Mouse (Mus musculus) right cerebral cortex, postnatal 10 days (tissue): ENCODE results near the gene Zfp61.

ENCODE experiments used
- DNase-seq, 2 experiments: peaks; one replicate each; pipeline ENCODE4 v3.0.0; 2021; ENCODE audit warnings: low spot score in 2 of 2

Zfp61 gene

DNA sequence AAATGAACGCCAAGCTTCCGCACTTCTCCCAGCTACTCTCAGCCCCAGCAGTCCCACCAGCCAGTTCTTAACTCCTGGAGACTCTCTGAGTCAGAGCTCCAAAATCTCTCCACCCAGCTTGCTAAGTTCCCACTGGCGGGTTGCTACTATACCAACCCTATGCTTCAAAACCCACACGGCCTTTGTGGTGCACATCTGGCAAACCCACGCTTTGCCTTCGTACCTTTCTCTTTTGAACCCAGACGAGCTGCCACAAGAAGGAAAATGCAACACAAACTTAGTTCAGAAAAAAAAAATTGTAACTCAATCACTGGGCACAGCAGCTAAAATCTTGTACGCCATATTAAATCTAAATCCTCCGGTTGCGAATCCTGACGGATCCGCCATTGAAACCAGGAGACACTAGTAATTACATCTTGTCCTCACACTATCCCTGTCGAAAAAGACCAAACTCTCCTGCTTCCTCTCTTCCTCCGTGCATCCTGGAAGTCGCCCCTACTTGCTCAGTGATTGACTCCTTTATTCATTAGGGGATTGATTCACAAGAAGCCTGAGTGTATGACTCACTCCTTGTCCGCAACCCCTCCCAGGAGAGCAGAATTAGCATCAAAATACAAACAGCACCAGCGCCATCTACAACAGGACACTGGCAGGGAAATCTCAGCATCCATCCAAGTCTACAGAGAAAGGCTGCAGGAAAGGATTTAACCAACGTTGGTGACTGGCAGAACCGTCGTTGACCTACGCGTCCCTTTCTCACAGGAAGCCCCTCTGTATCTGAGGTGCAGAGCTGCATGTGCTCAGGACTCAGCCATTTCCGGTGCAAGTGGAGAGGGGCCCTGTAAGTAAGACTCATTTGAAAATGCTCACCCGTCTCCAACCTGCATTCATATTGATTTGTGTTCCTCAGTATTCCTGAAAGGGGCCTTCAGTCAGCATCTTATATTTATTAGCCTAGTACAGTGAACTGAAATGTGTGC, 32.6 kb downstream of the Zfp61 start:
- no peak for DNase-seq

DNA sequence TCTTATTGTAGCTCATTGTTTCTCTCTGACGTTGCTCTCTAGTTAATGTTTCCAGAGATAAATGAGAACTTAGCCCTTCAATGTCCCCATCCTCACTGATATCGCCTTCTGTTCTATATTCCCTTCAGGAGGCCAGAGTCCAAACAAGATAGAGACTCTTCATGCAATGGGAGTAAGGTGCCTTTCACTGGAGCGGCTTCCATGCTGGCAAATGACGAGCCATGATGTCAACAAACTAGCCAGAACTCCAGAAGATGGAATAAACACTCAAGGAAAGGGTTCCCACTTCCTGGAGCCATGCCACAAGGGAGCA, 41.1 kb downstream of the Zfp61 start:
- no peak for DNase-seq

DNA sequence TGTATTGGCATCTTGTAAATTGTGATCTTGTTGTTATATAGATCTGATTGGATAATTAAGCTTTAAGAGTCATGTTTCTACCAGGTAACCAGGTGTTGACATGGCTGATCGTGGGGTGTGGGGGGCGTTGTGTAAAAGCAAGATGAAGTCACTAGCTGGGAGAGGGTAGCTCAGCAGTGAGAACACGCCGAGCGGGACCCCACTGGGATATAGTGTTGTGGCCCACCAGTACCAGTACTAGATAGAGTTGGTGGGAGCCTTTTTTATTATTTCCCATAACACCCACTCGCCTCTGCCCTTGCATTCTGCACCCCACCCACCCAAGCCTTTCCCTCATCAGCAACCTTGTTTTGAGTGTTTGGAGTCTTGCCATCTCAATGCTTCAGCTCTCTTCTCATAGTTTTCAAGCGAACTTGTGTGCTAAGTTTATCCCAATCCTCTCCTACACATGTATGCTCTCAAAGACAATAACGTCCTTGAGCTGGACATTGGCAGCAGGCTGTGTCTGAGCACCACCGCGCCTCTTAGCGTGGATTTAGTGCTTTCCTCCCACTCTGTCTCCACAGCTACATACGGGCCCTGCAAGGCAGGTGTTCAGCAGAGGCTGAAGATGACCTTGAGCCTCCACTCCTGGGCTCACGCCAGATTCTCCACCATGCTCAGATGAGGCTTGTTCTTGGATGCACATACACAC, 41.6 kb downstream of the Zfp61 start:
- DNase-seq: peak in 1 of 2 experiments; percentile 22

DNA sequence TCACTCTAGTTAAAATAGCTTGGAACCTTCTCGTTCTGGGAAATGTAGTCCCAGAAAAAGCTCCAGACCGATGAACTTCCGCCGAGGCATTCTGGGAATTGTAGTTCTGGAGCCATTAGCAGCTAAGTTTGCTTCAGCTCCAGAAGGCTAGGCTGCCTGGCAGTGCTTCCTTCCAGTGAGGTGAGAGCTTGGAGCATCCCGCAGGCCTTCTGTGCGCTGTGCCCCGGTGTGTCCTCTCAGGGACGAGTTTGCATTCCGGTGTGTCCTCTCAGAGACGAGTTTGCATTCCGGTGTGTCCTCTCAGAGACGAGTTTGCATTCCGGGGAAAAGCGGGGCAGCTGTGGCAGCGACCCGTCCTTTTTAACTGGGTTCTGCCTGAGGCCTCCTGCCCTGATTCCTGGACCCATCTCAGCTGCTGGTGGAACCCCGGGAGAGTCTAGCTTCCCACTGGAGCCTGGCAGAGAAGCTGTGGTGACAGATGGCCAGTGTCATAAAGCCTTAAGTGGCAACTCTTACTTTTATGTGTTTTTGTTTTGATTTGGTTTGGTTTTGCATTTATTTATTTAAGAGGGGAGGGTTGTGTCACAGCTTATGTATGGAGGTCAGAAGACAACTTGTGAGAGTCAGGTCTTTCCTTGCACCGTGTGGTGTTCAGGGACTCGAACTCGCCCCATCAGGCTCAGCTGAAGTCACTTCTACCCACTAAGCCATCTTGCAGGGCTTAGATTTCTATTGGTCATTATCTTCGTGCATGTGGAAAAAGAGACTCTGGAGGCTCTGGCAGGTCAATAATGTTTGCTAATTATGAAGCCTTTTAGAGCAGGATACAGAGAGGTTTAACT, 46.2 kb downstream of the Zfp61 start, which contains the start of gene Zfp108:
Zfp108 (plus strand) TSS at position 162 of the 842 bp plus-strand sequence.
- DNase-seq: peak; percentile 91 to 95

DNA sequence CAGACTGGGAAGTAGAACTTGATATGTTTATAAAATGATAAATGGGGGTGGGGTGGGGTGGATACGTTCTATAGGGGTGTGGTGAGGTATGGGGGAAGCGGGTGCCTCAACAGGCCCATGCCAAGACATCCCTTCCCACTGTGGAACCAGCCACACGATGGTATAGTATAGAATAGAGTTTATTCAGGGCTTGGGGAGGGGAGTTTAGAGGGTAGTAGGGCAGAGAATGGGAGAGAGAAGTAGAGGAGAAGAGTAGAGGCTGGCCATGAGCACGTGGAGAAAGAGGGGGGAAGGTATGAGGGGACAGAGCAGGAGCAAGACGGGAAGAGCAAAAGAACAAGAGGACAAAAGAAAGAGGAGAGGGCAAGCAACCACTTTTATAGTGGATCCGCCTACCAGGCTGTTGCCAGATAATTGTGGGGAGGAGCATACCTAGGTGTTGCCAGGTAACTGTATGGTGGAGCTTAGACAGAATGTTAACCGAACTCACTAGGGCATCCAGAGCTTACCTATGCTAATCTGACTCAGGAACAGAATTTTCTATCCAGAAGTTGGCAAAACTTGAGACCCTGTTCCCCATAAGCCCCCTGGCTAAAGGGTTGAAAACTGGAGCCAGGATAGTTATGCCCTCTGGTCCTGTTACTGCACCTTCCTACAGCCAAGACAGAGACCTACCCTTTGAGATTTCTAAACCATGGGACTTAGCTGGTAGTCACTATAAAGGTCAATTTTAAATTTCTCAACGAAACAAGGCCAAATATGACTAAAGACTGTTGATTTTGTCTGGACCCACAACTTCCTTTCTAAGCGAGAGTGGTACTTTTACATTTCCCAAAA, 47.0 kb downstream of the Zfp61 start:
- no peak for DNase-seq
